Mouse (Mus musculus): ENCODE measurements around the gene Zfp36l2. TPM values are rescaled to one million over a fixed set of nuclear protein-coding genes. Genes with fewer than 3 reads are reported as not detected.

Gene Zfp36l2
- polyA plus RNA-seq, 2 experiments = 30.9 to 80.1 TPM

- H3K4me2 ChIP-seq (replicated peaks; ENCODE audit: low read depth, low read length, severe bottlenecking) = no peak overlapping the region
- H3K4me1 ChIP-seq (ENCODE audit: control insufficient read depth, insufficient read depth, low read length) = peaks cover 21% of the 10 kb centered on the region
- no peak for TF ChIP-seq POLR2A (IDR thresholded peaks at IDR 0.05; ENCODE audit: borderline replicate concordance, extremely low read depth, insufficient read depth, insufficient read length)
- 53% methylated on average over 15 of the region's 15 CpGs for WGBS
- ATAC-seq (ENCODE audit: low FRiP score, low read depth) = no peak
- H3K36me3 ChIP-seq (ENCODE audit: control insufficient read depth, insufficient read depth, low read length) = no peaks in the 10 kb centered on the region
- DNase-seq (ENCODE audit: low spot score) = no peak
- H3K4me3 ChIP-seq (replicated peaks; ENCODE audit: low read length) = no peak overlapping the region
- no peak overlapping the region for H3K9ac ChIP-seq (ENCODE audit: low read depth, low read length, severe bottlenecking)
- no peaks in the 10 kb centered on the region for H3K27me3 ChIP-seq (ENCODE audit: control insufficient read depth, insufficient read depth, low read length)
- H3K27ac ChIP-seq (replicated peaks; ENCODE audit: low read depth, low read length) = no peak overlapping the region
- H3K9me3 ChIP-seq (ENCODE audit: control insufficient read depth, low read length) = no peaks in the 10 kb centered on the region
Measured at GRCm38 (mm10) chr17:84158891-84159290, 28.9 kb downstream of the Zfp36l2 start.

- Histone ChIP-seq H3K4me2 (replicated peaks; ENCODE audit: low read depth, low read length, severe bottlenecking) (no peak overlapping the region), H3K4me3 (replicated peaks; ENCODE audit: low read length) (no peak overlapping the region), H3K27ac (replicated peaks; ENCODE audit: low read depth, low read length) (no peak overlapping the region), H3K36me3 (ENCODE audit: control insufficient read depth, insufficient read depth, low read length) (no peaks in the 10 kb centered on the region), H3K9ac (ENCODE audit: low read depth, low read length, severe bottlenecking) (no peak overlapping the region), H3K27me3 (ENCODE audit: control insufficient read depth, insufficient read depth, low read length) (no peaks in the 10 kb centered on the region), H3K9me3 (ENCODE audit: control insufficient read depth, low read length) (no peaks in the 10 kb centered on the region), H3K4me1 (ENCODE audit: control insufficient read depth, insufficient read depth, low read length) (peaks cover 21% of the 10 kb centered on the region)
- DNase-seq (ENCODE audit: low spot score) (no peak), ATAC-seq (ENCODE audit: low FRiP score, low read depth) (no peak)
- TF ChIP-seq POLR2A (IDR thresholded peaks at IDR 0.05; ENCODE audit: borderline replicate concordance, extremely low read depth, insufficient read depth, insufficient read length) = no peak
- WGBS = 84% methylated on average over 12 of the region's 12 CpGs
Measured at GRCm38 (mm10) chr17:84158461-84158795, 29.3 kb downstream of the Zfp36l2 start.

GRCm38 (mm10) chr17:84157743-84158460, 29.8 kb downstream of the Zfp36l2 start:
- no peak overlapping the region for H3K4me2 ChIP-seq (replicated peaks; ENCODE audit: low read depth, low read length, severe bottlenecking)
- DNase-seq (ENCODE audit: low spot score) = no peak
- peaks cover 21% of the 10 kb centered on the region for H3K4me1 ChIP-seq (ENCODE audit: control insufficient read depth, insufficient read depth, low read length)
- no peak overlapping the region for H3K9ac ChIP-seq (ENCODE audit: low read depth, low read length, severe bottlenecking)
- WGBS = 53% methylated on average over 6 of the region's 6 CpGs
- H3K36me3 ChIP-seq (ENCODE audit: control insufficient read depth, insufficient read depth, low read length) = no peaks in the 10 kb centered on the region
- H3K27me3 ChIP-seq (ENCODE audit: control insufficient read depth, insufficient read depth, low read length) = no peaks in the 10 kb centered on the region
- no peaks in the 10 kb centered on the region for H3K9me3 ChIP-seq (ENCODE audit: control insufficient read depth, low read length)
- no peak overlapping the region for H3K27ac ChIP-seq (replicated peaks; ENCODE audit: low read depth, low read length)
- no peak for TF ChIP-seq POLR2A (IDR thresholded peaks at IDR 0.05; ENCODE audit: borderline replicate concordance, extremely low read depth, insufficient read depth, insufficient read length)
- H3K4me3 ChIP-seq (replicated peaks; ENCODE audit: low read length) = no peak overlapping the region
- ATAC-seq (ENCODE audit: low FRiP score, low read depth) = no peak

DNA sequence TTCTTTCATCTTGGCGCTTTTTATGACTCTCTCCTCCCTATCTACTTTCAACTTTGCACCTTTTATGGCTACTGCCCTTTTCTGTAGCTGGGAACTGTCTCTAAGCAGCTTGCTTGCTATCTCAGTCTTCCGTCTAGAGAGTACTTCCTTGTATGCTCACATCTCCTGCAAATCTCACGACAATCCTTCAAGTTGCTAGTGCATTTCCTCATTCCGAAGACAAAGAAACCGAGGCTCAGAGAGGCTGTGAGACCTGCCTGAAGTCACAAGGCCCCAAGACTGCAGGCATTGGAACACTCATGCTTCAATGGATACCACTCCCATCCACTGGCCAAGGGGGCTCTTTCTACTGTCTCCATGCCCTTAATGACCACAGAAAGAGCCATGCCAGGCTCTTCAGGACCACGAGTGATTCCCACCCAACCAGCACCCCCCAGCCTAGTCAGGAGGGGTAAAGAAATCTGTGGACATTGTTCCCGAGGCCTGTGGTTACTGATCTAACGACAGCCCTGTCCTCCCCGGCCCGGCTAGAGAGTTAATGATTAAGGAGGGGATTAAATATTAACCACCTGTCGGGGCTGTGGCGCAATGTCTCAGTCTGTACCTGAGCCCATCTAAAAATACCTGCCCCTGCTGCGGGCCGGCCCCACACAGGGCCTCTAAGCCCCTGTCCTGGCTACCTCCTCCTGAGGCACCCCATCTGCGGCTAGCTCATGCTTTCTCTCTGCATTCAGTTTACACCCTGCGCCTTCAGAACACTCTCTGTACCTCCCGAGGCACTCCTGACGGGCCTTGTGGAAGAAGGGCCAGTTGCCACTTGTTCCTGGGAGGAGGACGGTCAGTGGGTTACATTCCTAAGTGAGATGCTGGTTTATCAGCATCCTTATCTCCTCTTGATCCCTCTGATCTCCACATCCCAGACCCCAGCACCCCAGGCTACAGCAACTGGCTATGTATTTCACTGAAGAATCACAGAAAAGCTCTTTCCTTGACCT, 30.7 kb downstream of the Zfp36l2 start:
- 33% methylated on average over 19 of the region's 19 CpGs for WGBS
- Histone ChIP-seq H3K4me3 (replicated peaks; ENCODE audit: low read length) (no peak overlapping the region), H3K4me2 (replicated peaks; ENCODE audit: low read depth, low read length, severe bottlenecking) (no peak overlapping the region), H3K27me3 (ENCODE audit: control insufficient read depth, insufficient read depth, low read length) (no peaks in the 10 kb centered on the region), H3K4me1 (ENCODE audit: control insufficient read depth, insufficient read depth, low read length) (peaks cover 17% of the 10 kb centered on the region), H3K9me3 (ENCODE audit: control insufficient read depth, low read length) (no peaks in the 10 kb centered on the region), H3K36me3 (ENCODE audit: control insufficient read depth, insufficient read depth, low read length) (no peaks in the 10 kb centered on the region), H3K9ac (ENCODE audit: low read depth, low read length, severe bottlenecking) (no peak overlapping the region), H3K27ac (replicated peaks; ENCODE audit: low read depth, low read length) (no peak overlapping the region)
- DNase-seq (ENCODE audit: low spot score) (no peak), ATAC-seq (ENCODE audit: low FRiP score, low read depth) (no peak)
- no peak for TF ChIP-seq POLR2A (IDR thresholded peaks at IDR 0.05; ENCODE audit: borderline replicate concordance, extremely low read depth, insufficient read depth, insufficient read length)

- no peak for TF ChIP-seq POLR2A (IDR thresholded peaks at IDR 0.05; ENCODE audit: borderline replicate concordance, extremely low read depth, insufficient read depth, insufficient read length)
- H3K9me3 ChIP-seq (ENCODE audit: control insufficient read depth, low read length) = no peaks in the 10 kb centered on the region
- DNase-seq (ENCODE audit: low spot score) = no peak
- peaks cover 16% of the 10 kb centered on the region for H3K4me1 ChIP-seq (ENCODE audit: control insufficient read depth, insufficient read depth, low read length)
- no peak overlapping the region for H3K4me3 ChIP-seq (replicated peaks; ENCODE audit: low read length)
- no peaks in the 10 kb centered on the region for H3K36me3 ChIP-seq (ENCODE audit: control insufficient read depth, insufficient read depth, low read length)
- no peak for ATAC-seq (ENCODE audit: low FRiP score, low read depth)
- no peaks in the 10 kb centered on the region for H3K27me3 ChIP-seq (ENCODE audit: control insufficient read depth, insufficient read depth, low read length)
- no peak overlapping the region for H3K4me2 ChIP-seq (replicated peaks; ENCODE audit: low read depth, low read length, severe bottlenecking)
- 28% methylated on average over 13 of the region's 13 CpGs for WGBS
- H3K27ac ChIP-seq (replicated peaks; ENCODE audit: low read depth, low read length) = no peak overlapping the region
- H3K9ac ChIP-seq (ENCODE audit: low read depth, low read length, severe bottlenecking) = no peak overlapping the region
Measured at GRCm38 (mm10) chr17:84156227-84156573, 31.5 kb downstream of the Zfp36l2 start.

Data from limb, embryonic 14.5 days (tissue).